Mouse (Mus musculus) olfactory bulb, adult 2 months (tissue): ENCODE measurements around the gene Olfr1511.

Source experiments
- CTCF ChIP-seq: fragments of 200-500 bp; IDR thresholded peaks from 2 replicates; pipeline ENCODE4 v1.5.1; 2012; ENCODE audit warnings: low read depth, mild to moderate bottlenecking, low read length, moderate library complexity; ENCODE audit not compliant: insufficient read depth
- POLR2A ChIP-seq: fragments of 200-500 bp; IDR thresholded peaks from 2 replicates; pipeline ENCODE4 v1.6.1; 2012; ENCODE audit warnings: mild to moderate bottlenecking, low read depth, low read length, moderate library complexity; ENCODE audit not compliant: insufficient read depth

- TF ChIP-seq POLR2A: no peak
- no peak for TF ChIP-seq CTCF
Observed at GRCm38 (mm10) chr14:52442690-52443089, 45.5 kb upstream of the Olfr1511 start, which contains the start of gene Olfr1509.
